Mouse (Mus musculus) liver, adult 2 months (tissue): ENCODE data around the gene Gm20388.

Experiments used
- CTCF ChIP-seq: fragments of 200-500 bp; IDR thresholded peaks from 2 replicates; pipeline ENCODE4 v1.5.1; 2011; ENCODE audit warnings: low read depth, low read length, control low read depth
- POLR2A ChIP-seq: fragments of 200-500 bp; IDR thresholded peaks from 2 replicates; pipeline ENCODE4 v1.6.1; 2011; ENCODE audit warnings: low read length, control low read depth; ENCODE audit not compliant: insufficient read depth; ENCODE audit errors: extremely low read depth

DNA sequence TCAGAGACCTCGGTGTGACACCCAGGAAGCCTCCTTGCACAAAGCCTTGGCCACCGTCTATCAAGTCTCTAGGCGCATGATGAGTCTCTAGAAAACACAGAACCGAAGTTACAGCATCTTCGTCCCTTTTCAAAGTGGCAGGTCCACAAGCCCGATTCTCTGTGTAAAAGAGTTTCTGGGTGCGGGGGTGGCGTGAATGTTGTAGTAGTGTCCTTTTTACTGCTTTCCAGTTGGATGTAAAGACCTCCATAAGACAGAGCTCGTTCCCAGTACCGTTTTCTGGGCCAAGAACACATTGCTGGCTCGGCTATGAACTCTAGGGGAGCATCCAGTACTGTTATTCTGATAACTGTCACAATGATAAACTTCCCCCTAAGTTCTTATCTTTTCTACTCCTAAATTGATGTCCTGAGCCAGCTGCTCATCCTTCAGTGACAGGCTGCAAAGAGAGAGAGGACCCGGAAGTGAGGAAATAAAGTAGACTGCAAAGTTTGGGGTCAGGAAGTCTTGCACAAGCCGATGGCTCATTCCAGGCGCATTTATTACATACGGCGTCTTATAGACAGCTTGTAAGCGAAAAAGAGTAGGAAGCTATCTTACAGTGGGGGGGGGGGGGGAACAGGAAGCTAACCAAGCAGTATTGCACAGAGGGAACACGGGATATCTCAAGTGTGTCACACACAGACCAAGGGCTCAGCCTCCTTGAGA lies 1614.6 kb downstream of the Gm20388 start:
- TF ChIP-seq CTCF (no peak), POLR2A (no peak)
